Mouse (Mus musculus): ENCODE data around the gene Cass4.

Cass4 gene

GRCm38 (mm10) chr2:172390341-172390740 is 3.3 kb upstream of the Cass4 start:
- no peak for DNase-seq (ENCODE audit: low read depth)

DNA sequence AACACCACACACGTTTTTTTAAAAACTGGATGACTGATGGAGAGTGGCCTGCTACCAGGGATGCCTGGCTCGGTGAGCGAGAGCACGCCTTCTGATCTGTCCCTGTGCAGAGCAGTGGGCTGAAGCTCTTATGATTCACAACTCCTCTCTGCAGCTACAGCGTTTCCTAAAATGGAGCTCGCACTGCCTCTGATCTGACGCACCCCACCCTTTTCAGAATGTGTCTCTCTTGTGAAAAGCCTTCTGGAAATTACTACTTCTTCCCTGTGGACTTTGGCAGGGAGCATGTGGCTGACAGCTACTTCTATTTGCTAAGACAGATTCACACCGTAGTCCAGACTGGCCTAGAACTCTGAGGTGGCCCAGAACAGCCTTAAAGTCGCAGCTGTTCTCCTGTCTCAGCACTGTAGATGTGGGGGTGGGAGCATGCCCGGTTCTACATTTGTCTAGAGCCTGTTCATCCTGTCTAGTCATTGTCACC is 1.5 kb upstream of the Cass4 start:
- no peak for DNase-seq (ENCODE audit: low read depth)

- DNase-seq (ENCODE audit: low read depth), result no peak
Observed at GRCm38 (mm10) chr2:172394052-172394392, 428 bp downstream of the Cass4 start.

DNA sequence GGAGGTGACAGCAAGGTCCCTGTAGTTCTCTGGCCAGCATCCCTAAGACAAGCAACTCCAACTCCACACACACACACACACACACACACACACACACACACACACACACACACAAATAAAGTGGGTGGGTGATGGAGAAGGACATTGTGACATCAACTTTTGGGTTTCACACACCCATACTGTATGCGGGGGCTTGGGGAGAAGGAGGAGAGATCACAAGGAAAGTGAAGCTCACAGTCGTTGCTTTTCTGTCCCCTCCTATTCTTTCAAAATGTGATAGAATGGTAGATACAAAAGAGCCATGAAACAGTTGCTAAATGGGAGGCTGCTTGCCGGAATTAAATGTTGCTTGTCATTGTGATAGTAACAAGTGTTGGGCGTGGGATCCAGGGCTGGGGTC is 1.1 kb downstream of the Cass4 start:
- DNase-seq (ENCODE audit: low read depth), result no peak

DNA sequence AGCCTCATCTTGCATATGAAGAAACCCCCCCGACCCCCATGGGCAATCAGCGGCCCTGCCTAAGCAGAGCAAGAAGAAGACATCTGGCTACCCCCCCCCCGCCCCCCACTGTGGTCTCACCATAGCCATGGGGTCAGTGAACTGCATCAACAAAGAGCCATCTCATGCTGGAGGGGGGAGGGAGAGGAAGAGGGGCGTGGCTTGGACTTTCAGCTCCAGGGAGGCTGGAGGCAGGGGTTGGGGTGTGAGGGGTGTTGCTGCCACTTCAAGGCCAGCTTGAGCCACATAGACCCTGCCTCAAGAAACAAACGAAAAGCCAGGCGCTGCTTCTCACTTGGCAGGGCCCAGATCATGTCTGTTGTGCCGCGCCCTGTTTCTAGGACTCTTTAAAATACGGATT is 2.4 kb downstream of the Cass4 start:
- DNase-seq (ENCODE audit: low read depth), result no peak

DNA sequence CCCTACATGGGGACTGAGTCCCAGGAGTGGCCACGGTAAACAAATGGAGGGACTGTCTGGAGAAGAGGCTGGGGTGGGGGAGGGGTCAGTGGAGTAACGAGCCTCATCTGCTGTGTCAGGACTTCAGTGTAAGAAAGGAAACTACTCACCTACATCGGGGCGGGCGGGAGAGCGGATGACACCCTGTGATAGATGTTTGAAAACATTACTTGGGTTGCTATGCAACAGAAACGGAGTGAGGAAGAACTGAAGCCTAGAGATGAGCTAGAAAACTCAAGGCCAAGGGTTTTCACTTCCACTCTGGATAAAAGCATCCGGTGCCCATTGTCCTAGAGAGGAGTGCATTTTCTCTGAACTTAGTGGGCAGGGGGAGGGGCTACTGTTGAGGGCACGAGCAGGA is 6.3 kb downstream of the Cass4 start:
- no peak for DNase-seq (ENCODE audit: low read depth)

- DNase-seq (ENCODE audit: low read depth), result no peak
Observed at GRCm38 (mm10) chr2:172401116-172401825, 7.7 kb downstream of the Cass4 start.

- no peak for DNase-seq (ENCODE audit: low read depth)
Observed at GRCm38 (mm10) chr2:172404239-172404638, 10.6 kb downstream of the Cass4 start.

- DNase-seq (ENCODE audit: low read depth), result no peak
Observed at GRCm38 (mm10) chr2:172405011-172405410, 11.4 kb downstream of the Cass4 start.

DNA sequence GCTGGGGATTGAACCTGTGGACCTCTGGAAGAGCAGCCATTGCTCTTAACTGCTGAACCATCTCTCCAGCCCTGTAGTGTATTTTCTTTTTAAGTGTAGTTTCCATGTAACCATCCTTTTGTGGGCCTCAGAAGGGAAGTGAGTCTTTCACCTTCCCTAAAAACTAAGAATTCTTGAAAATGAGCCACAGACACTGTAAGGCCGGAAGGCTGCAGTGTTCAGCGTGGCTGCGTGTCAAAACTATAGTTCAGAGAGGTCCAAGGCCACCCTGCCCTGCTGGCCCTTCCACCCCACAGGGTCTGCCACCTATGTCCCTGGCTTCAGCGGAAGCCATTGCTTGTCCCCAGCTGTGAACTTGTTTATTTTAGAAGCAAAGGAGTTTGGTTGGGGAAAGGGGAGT is 12.6 kb downstream of the Cass4 start:
- DNase-seq (ENCODE audit: low read depth), result no peak

DNA sequence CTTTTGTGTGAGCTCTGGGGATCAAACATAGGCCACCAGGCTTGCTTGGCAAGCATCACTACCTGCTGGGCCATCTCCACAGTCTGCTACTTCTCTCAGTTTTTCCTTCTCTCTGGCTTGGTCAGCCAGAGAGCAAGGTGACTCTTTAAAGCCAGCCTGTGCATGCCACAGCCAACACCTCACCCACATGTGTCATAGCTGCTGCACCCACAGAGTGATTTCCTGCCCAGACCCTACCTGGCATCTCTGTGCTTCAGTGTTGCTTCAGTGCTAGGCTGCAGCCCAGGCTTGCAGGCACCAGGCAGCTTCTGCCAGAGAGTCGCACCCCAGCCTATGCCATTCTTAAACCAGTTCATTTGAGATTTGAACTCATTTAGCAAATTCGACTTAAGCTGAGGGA is 13.9 kb downstream of the Cass4 start:
- no peak for DNase-seq (ENCODE audit: low read depth)

DNA sequence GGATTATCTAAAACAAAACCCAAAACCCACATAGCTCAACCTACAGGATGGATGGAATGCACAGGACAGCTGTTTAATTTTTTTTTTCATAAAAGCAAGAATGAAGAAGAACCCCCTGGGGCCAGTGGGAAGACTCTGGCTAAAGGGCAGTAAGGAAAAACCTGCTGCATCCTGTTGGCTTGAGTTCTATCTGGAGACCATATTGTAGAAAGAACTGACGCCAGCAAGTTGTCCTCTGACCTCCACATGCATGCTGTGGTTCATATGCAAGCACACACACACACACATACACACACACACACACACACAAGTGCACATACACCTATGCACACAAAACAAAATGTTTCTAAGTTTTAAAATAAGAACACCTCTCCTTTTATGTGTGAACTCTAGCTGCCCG is 17.1 kb downstream of the Cass4 start:
- DNase-seq (ENCODE audit: low read depth), result no peak

DNA sequence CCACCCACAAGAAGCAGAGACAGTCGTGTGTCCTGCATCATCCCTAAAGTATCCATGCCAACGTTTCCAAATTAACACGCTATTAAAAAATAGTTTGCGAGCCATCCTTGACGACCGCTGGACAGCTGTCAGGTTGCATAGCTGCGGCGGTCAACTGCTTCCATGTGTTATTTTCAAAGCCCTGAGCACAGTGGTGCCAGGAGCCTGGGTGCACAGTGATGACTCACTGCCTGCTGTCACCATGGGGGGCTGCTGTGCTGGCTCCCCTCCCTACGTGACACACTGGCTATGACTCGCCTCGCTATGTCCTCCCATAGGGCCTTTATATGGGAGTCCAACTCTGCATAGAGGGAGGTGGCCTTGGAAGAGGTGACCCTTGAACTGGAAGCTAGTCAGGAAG is 17.5 kb downstream of the Cass4 start:
- no peak for DNase-seq (ENCODE audit: low read depth)

DNA sequence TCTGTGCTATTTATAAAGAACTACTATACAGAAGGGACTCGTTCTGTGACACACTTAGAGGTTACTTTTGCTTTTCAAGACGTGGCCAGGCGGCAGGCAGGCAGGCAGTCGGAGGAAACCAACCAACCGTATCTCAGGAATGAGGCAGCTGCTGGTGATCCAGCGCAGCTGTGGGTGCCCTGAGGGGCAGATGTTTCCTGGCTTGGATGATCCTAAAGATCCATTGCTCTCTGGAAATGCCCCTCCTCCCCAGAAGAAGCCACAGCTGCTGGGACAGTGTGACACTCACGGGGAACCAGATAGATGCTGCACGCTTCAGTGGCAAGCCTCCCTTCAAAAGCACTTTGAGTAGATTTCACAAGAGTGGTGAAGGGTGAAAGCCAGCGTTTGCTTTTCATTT is 18.9 kb downstream of the Cass4 start:
- DNase-seq (ENCODE audit: low read depth), result no peak

DNA sequence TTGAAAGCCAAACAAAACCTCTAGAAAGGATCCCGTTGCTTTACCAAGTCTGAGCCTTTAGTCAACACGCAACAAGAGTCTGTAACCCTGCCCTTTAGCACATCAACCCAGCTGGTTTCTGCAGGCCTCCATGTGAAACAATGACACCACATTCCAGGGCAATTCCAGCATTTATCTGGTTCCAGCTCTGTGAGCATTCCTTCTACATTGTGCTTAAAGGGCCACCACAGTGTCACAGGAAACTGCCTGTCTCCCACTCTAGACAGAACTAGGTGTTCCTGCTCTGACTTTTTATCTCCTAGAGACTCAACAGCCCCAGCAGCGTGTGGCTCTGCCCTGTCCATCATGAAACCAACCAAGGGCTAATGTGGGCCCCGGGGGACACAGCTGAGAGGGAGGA is 19.7 kb downstream of the Cass4 start:
- no peak for DNase-seq (ENCODE audit: low read depth)

- no peak for DNase-seq (ENCODE audit: low read depth)
Observed at GRCm38 (mm10) chr2:172413894-172414293, 20.3 kb downstream of the Cass4 start.

DNA sequence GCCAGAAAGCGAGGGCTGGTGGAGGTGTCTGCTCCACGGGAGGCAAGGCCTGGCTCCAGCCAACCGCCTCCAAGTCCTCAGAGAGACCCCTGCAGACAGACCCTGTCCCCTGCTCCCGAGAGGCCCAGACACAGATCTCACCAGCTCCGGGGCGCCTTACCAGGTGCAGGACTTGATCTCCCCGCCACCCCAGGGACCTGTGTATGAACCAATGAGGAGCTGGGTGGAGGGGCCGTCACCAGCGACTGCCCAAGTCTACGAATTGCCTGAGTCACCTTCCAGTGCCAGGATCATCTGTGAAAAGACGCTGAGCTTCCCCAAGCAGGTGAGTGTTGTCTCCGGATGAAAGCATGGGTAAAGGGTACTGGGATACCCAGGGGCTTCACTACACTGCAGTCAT is 22.6 kb downstream of the Cass4 start:
- DNase-seq (ENCODE audit: low read depth), result no peak

DNA sequence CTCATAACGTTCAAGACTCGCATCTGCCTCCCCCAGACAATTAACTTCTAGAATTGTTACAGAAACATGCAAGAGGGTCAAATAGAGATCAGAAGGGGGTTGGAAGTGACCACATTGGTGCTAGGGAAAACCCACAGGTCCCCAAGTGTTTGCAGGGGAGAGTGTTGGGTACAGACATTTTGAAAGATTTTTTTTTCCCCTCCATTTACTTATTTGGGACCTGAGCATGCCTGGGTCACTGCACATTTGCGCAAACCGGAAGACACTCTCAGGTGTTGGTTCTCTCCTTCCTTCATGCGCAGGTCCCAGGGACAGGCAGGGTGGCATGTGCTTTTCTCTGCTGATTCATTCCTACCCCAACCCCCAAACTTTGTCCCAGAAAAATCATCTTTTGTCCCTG is 23.3 kb downstream of the Cass4 start:
- DNase-seq (ENCODE audit: low read depth), result no peak

DNA sequence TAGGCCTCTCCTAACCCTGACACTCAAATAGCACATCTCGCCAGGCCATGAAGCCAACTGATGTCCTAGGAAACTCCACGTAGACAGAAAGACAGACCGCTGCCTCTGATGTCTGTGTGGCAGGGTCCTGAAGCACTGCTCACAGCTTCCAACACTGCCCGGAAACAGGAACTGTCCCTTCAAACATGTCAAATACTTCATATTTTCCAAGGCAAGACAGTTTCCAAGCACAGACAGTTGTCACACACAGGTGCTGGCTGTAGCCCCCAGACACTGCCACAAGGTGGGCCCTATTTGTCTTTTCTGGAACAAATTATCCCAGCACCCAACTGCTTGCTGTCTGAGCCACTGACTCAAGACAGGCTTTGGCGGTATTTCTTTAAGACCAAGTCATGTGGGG is 24.6 kb downstream of the Cass4 start:
- no peak for DNase-seq (ENCODE audit: low read depth)

GRCm38 (mm10) chr2:172430609-172431008 is 37.0 kb downstream of the Cass4 start:
- no peak for DNase-seq (ENCODE audit: low read depth)

DNA sequence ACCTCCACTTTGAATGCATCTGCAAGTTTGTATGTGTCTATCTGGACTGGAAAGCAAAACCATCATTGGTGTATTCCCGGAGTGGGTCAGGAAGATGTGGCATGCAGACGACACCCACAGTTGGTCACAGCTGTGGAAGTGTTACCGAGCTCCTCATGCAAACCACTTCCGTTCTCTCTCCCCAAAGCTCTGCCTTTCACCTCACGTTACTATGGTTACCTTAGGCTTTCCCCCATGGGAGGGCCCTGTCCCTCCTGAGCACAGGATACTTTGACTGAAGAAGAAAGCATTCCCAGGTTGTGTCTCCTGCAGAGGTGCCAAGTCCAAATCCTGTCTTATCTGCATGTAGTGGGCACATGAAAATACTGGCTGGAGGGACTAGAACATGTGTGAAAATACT is 40.2 kb downstream of the Cass4 start:
- DNase-seq (ENCODE audit: low read depth), result no peak

- no peak for DNase-seq (ENCODE audit: low read depth)
Observed at GRCm38 (mm10) chr2:172437371-172437952, 43.9 kb downstream of the Cass4 start.

- DNase-seq (ENCODE audit: low read depth), result peak; percentile 98
Observed at GRCm38 (mm10) chr2:172439843-172440639, 46.4 kb downstream of the Cass4 start, which contains the start of gene Rtf2. Gene Rtf2, plus strand, starts transcription at chr2:172440556.
